Mouse (Mus musculus) mouse embryonic stem cell (cell line): Measurements from ENCODE around the gene Mtg2.

Source experiments
- in situ Hi-C, 2 experiments: fragments of 300-500 bp; cut with MboI; formaldehyde crosslinking; loops; 1 replicate in 1 of 2; 3 replicates in 1 of 2; pipeline ENCODE4 v1.14.3; 2019 to 2020; ENCODE audit warnings: low sequenced_read_pairs in 2 of 2, low pct_unique_long_range_greater_than_20kb in 1 of 2, mixed read lengths in 1 of 2; ENCODE audit not compliant: unreplicated experiment in 1 of 2

Gene Mtg2

GRCm38 (mm10) chr2:180070481-180071453 is at the start of gene Mtg2:
Mtg2 (plus strand) TSS chr2:180070588.
- in situ Hi-C loops = no loop called here

GRCm38 (mm10) chr2:180020919-180021318 is 49.5 kb upstream of the Mtg2 start:
- in situ Hi-C loops = no loop called here

- in situ Hi-C loops = no loop called here
Measured at GRCm38 (mm10) chr2:180022751-180023150, 47.6 kb upstream of the Mtg2 start.

- in situ Hi-C loops = no loop called here
Measured at GRCm38 (mm10) chr2:180024401-180025098, 45.8 kb upstream of the Mtg2 start, which contains the start of gene Lsm14b. Lsm14b (plus strand) TSS chr2:180024987.

GRCm38 (mm10) chr2:180025135-180025860 is 45.1 kb upstream of the Mtg2 start:
- in situ Hi-C loops = no loop called here

- in situ Hi-C loops = no loop called here
Measured at GRCm38 (mm10) chr2:180025861-180026200, 44.6 kb upstream of the Mtg2 start.

- in situ Hi-C loops = no loop called here
Measured at GRCm38 (mm10) chr2:180027768-180028167, 42.6 kb upstream of the Mtg2 start.

GRCm38 (mm10) chr2:180031270-180031669 is 39.1 kb upstream of the Mtg2 start:
- in situ Hi-C loops = no loop called here

- in situ Hi-C loops = no loop called here
Measured at GRCm38 (mm10) chr2:180032925-180033324, 37.5 kb upstream of the Mtg2 start.

GRCm38 (mm10) chr2:180033956-180034355 is 36.4 kb upstream of the Mtg2 start:
- in situ Hi-C loops = no loop called here

GRCm38 (mm10) chr2:180034753-180035152 is 35.6 kb upstream of the Mtg2 start:
- in situ Hi-C loops = no loop called here

- in situ Hi-C loops = loop anchor here in 1 of 2 experiments (10.0 kb wide), 1 partner anchor 116 kb away; no protein-coding TSS in a partner anchor
Measured at GRCm38 (mm10) chr2:180040406-180040805, 30.0 kb upstream of the Mtg2 start.

GRCm38 (mm10) chr2:180041577-180042255 is 28.7 kb upstream of the Mtg2 start:
- in situ Hi-C loops = loop anchor here in 1 of 2 experiments (10.0 kb wide), 1 partner anchor 117 kb away; no protein-coding TSS in a partner anchor

- in situ Hi-C loops = loop anchor here in 1 of 2 experiments (10.0 kb wide), 1 partner anchor 118 kb away; no protein-coding TSS in a partner anchor
Measured at GRCm38 (mm10) chr2:180042256-180042857, 28.0 kb upstream of the Mtg2 start, which contains the start of the genes Psma7 and Ss18l1. Psma7 (minus strand) TSS chr2:180042433. Ss18l1 (plus strand) TSS chr2:180042509.

GRCm38 (mm10) chr2:180042858-180043515 is 27.4 kb upstream of the Mtg2 start:
- in situ Hi-C loops = loop anchor here in 1 of 2 experiments (10.0 kb wide), 1 partner anchor 118 kb away; no protein-coding TSS in a partner anchor

GRCm38 (mm10) chr2:180045283-180045682 is 25.1 kb upstream of the Mtg2 start:
- in situ Hi-C loops = loop anchor here (5.0 to 10.0 kb wide), 2 partner anchors 120 to 123 kb away; no protein-coding TSS in a partner anchor

- in situ Hi-C loops = loop anchor here (5.0 to 10.0 kb wide), 2 partner anchors 123 to 125 kb away; no protein-coding TSS in a partner anchor
Measured at GRCm38 (mm10) chr2:180047580-180047979, 22.8 kb upstream of the Mtg2 start.
